Mouse (Mus musculus) kidney, adult 2 months (tissue): ENCODE data around the gene Zdhhc19.

ENCODE experiments used
- CTCF ChIP-seq: fragments of 200-500 bp; conservative IDR thresholded peaks from 2 replicates; pipeline ENCODE4 v1.5.1; 2011; ENCODE audit warnings: low read depth, mild to moderate bottlenecking, control low read depth, low read length, moderate library complexity, mixed read lengths; ENCODE audit not compliant: insufficient read depth, insufficient read length
- POLR2A ChIP-seq: fragments of 200-500 bp; IDR thresholded peaks from one replicate; pipeline ENCODE4 v1.6.1; 2011; ENCODE audit warnings: low read depth, low read length, control low read depth

- TF ChIP-seq POLR2A (no peak), CTCF (no peak)
These were observed 26.5 kb upstream of the Zdhhc19 start for GRCm38 (mm10) chr16:32469404-32470105.
